Mouse (Mus musculus) 416B (cell line): ENCODE data around the gene Tcerg1l.

Experiments
- DNase-seq: peaks from one replicate; pipeline ENCODE4 v3.0.0; 2011; ENCODE audit warnings: low read depth

Tcerg1l gene

GRCm38 (mm10) chr7:138217556-138218098 lies 179.9 kb downstream of the Tcerg1l start:
- DNase-seq: no peak

- DNase-seq: no peak
These were observed 182.2 kb downstream of the Tcerg1l start for GRCm38 (mm10) chr7:138215177-138215830.

- DNase-seq: no peak
These were observed 182.8 kb downstream of the Tcerg1l start for GRCm38 (mm10) chr7:138214710-138215109.

GRCm38 (mm10) chr7:138209769-138210168 lies 187.8 kb downstream of the Tcerg1l start:
- DNase-seq: no peak

- DNase-seq: no peak
These were observed 192.4 kb downstream of the Tcerg1l start for GRCm38 (mm10) chr7:138205124-138205523.

- no peak for DNase-seq
These were observed 195.2 kb downstream of the Tcerg1l start for GRCm38 (mm10) chr7:138202162-138202832.

- no peak for DNase-seq
These were observed 198.0 kb downstream of the Tcerg1l start for GRCm38 (mm10) chr7:138199333-138200058.

GRCm38 (mm10) chr7:138196139-138196538 lies 201.4 kb downstream of the Tcerg1l start:
- no peak for DNase-seq

GRCm38 (mm10) chr7:138184197-138184596 lies 213.3 kb downstream of the Tcerg1l start:
- DNase-seq: no peak

- DNase-seq: no peak
These were observed 215.3 kb downstream of the Tcerg1l start for GRCm38 (mm10) chr7:138182216-138182615.

- DNase-seq: no peak
These were observed 218.9 kb downstream of the Tcerg1l start for GRCm38 (mm10) chr7:138178617-138179016.

GRCm38 (mm10) chr7:138176026-138176425 lies 221.5 kb downstream of the Tcerg1l start:
- no peak for DNase-seq

- no peak for DNase-seq
These were observed 227.1 kb downstream of the Tcerg1l start for GRCm38 (mm10) chr7:138170389-138170788.
